Mouse (Mus musculus) limb, embryonic 14.5 days (tissue): ENCODE data around the gene Ifnar1. TPM values are rescaled to one million over a fixed set of nuclear protein-coding genes. Genes with fewer than 3 reads are reported as not detected.
A peak's percentile ranks its signal among the peaks of the same experiment; 100 is the strongest.

Experiments
- ATAC-seq: fragments of 200-750 bp; cut with Nextera tagmentation; 2 replicates; pipeline ENCODE4 v1.8.0; 2017; ENCODE audit warnings: low read depth, moderate number of reproducible peaks, moderate TSS enrichment; ENCODE audit not compliant: low FRiP score
- DNase-seq: peaks from one replicate; pipeline ENCODE4 v3.0.0-alpha.2; 2015; ENCODE audit warnings: low spot score
- H3K27ac ChIP-seq: fragments of 300-500 bp; sonication (generic); replicated peaks from 2 replicates; pipeline ENCODE4 v1.5.1; 2014; ENCODE audit warnings: low read depth, mild to moderate bottlenecking, low read length, moderate library complexity, mixed read lengths
- H3K27me3 ChIP-seq: fragments of 300-500 bp; sonication (generic); 2 replicates; pipeline ENCODE4 v1.6.1; 2014; ENCODE audit warnings: low read length, mixed read lengths; ENCODE audit not compliant: control insufficient read depth, insufficient read depth
- H3K36me3 ChIP-seq: fragments of 300-500 bp; sonication (generic); 2 replicates; pipeline ENCODE4 v1.6.1; 2014; ENCODE audit warnings: mild to moderate bottlenecking, low read length, moderate library complexity, mixed read lengths; ENCODE audit not compliant: control insufficient read depth, insufficient read depth
- H3K4me1 ChIP-seq: fragments of 300-500 bp; sonication (generic); 2 replicates; pipeline ENCODE4 v1.6.1; 2014; ENCODE audit warnings: antibody characterized with exemption, low read length, mixed read lengths; ENCODE audit not compliant: control insufficient read depth, insufficient read depth
- H3K4me2 ChIP-seq: fragments of 300-500 bp; sonication (generic); replicated peaks from 2 replicates; pipeline ENCODE4 v1.6.1; 2014; ENCODE audit warnings: low read depth, mild to moderate bottlenecking, low read length, moderate library complexity; ENCODE audit not compliant: severe bottlenecking
- H3K4me3 ChIP-seq: fragments of 300-500 bp; sonication (generic); replicated peaks from 2 replicates; pipeline ENCODE4 v1.5.1; 2014; ENCODE audit warnings: low read length
- H3K9ac ChIP-seq: fragments of 300-500 bp; sonication (generic); 2 replicates; pipeline ENCODE4 v1.6.1; 2014; ENCODE audit warnings: mild to moderate bottlenecking, low read depth, low read length, moderate library complexity; ENCODE audit not compliant: severe bottlenecking
- H3K9me3 ChIP-seq: fragments of 300-500 bp; sonication (generic); 2 replicates; pipeline ENCODE4 v1.6.1; 2016; ENCODE audit warnings: low read length; ENCODE audit not compliant: control insufficient read depth
- POLR2A ChIP-seq: fragments of 200-500 bp; IDR thresholded peaks from 2 replicates; pipeline ENCODE4 v1.8.0; 2012; ENCODE audit warnings: inconsistent platforms, mild to moderate bottlenecking, moderate library complexity, borderline replicate concordance; ENCODE audit not compliant: insufficient read depth, insufficient read length; ENCODE audit errors: extremely low read depth
- WGBS: fragments of 180-500 bp; shearing (Covaris S2); extraction: QIAGEN DNeasy Blood & Tissue Kit; methylation state at CpG from one replicate; pipeline ENCODE4 v1.1.7; 2014; 5-methylcytosine and 5-hydroxymethylcytosine counted together
- polyA plus RNA-seq, 2 experiments: library from polyadenylated mRNA; depleted of rRNA in 1 of 2; stranded (reverse) in 1 of 2; unstranded in 1 of 2; fragments of >200 nt; fragmentation: Nextera tagmentation in 1 of 2; extraction: Ambion mirVana in 1 of 2; gene quantifications; 2 replicates each; pipeline versions ENCODE4 v1.2.1 to v1.2.3; 2012 to 2014

The Ifnar1 gene
- polyA plus RNA-seq, 2 experiments = 45.3 to 53.7 TPM

DNA sequence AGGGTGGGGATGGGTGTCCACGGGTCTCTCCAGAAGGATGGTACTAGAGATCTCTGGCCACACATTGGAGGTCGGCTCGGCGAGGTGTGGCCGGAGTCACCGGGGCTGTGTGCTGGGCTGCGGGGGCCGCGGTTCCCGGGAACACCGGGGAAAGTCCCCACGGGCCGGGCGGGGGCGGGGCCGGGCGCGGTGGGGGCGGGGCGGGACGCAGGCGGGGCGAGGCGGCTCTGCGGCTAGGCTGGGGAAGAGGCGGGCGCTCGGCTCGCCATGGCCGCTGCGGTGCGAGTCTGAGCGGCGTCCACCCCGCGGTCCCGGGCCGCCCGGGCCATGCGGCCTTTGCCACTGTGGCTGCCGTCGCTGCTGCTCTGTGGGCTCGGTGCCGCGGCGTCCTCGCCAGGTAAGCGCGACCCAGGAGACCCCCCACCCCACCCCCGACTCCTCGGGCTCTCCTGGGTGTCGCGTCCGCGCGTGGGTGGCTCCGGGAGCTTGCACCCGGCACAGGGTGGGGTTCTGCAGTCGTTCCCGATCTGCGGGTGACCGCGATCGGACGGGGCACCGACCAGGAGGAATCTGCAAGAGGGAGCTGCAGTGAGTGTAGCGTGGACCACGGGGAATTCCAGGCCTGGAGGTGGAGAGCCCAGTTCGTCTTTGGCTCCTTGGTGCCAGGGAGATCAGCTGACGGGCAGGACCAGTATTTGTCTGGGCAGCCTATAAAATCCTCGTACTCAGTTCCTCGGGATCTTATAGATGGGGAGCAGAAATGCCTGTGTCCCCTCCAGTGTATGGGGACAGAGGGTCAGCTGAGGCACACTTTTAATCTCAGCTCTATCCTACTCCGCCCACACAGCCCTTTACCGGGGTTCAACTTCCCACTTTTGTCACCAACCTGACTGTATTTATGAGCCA, 62.1 kb downstream of the Ifnar1 start, which contains the start of gene Ifngr2:
Ifngr2 (plus strand) TSS at position 237 of the 906 bp plus-strand sequence.
- Histone ChIP-seq H3K27me3 (no peaks in the 10 kb centered on the region), H3K4me3 (peak within 1 kb of the TSS; percentile 89), H3K27ac (0 out of 2 replicates have a peak within 1 kb of the TSS, but pooled peaks have one; percentile 10), H3K4me1 (peaks cover 14% of the 10 kb centered on the region), H3K36me3 (0 out of 2 replicates have a peak, but pooled peaks cover 3% of the 10 kb centered on the region), H3K9me3 (no peaks in the 10 kb centered on the region), H3K4me2 (peak within 1 kb of the TSS; percentile 58), H3K9ac (peak within 1 kb of the TSS; percentile 91)
- peak; percentile 91 for ATAC-seq
- WGBS = 5% methylated on average over 37 of the region's 74 CpGs
- 0 out of 2 replicates have a peak, but pooled peaks have one; percentile 19 for TF ChIP-seq POLR2A
- DNase-seq = no peak

- TF ChIP-seq POLR2A = no peak
- ATAC-seq (no peak), DNase-seq (no peak)
- Histone ChIP-seq H3K4me3 (peak overlapping the region; percentile 89), H3K27ac (no peak overlapping the region), H3K4me2 (peak overlapping the region; percentile 58), H3K36me3 (0 out of 2 replicates have a peak, but pooled peaks cover 3% of the 10 kb centered on the region), H3K27me3 (no peaks in the 10 kb centered on the region), H3K9ac (peak overlapping the region; percentile 91), H3K9me3 (no peaks in the 10 kb centered on the region), H3K4me1 (peaks cover 14% of the 10 kb centered on the region)
- WGBS = 29% methylated on average over 5 of the region's 5 CpGs
Measured at GRCm38 (mm10) chr16:91547974-91548373, 62.9 kb downstream of the Ifnar1 start.

GRCm38 (mm10) chr16:91548586-91548985, 63.5 kb downstream of the Ifnar1 start:
- H3K9me3 ChIP-seq = no peaks in the 10 kb centered on the region
- 31% methylated on average over 5 of the region's 5 CpGs for WGBS
- H3K27ac ChIP-seq = no peak overlapping the region
- peaks cover 18% of the 10 kb centered on the region for H3K4me1 ChIP-seq
- 0 out of 2 replicates have a peak, but pooled peaks cover 3% of the 10 kb centered on the region for H3K36me3 ChIP-seq
- ATAC-seq (no peak), DNase-seq (no peak)
- 0 out of 2 replicates have a peak overlapping the region, but pooled peaks have one; percentile 89 for H3K4me3 ChIP-seq
- no peak overlapping the region for H3K9ac ChIP-seq
- TF ChIP-seq POLR2A = no peak
- peak overlapping the region; percentile 58 for H3K4me2 ChIP-seq
- no peaks in the 10 kb centered on the region for H3K27me3 ChIP-seq

DNA sequence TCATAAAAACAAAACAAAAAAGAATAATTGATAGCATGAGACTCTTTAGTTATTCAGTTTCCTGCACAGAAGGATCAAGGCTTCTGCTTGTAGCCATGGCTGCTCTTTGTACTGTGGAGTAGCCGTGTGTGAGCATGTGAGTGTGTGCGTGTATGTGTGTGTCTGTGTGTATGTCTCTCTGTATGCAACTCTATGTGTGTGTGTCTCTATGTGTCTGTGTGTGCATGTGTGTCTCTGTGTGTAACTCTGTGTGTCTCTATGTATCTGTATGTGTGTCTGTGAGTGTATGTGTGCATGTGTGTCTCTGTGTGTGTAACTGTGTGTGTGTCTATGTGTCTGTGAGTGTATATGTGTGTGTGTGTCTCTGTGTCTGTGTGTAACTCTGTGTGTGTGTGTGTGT, 64.0 kb downstream of the Ifnar1 start:
- Histone ChIP-seq H3K4me3 (0 out of 2 replicates have a peak overlapping the region, but pooled peaks have one; percentile 89), H3K9me3 (no peaks in the 10 kb centered on the region), H3K27me3 (no peaks in the 10 kb centered on the region), H3K9ac (no peak overlapping the region), H3K4me2 (peak overlapping the region; percentile 58), H3K27ac (no peak overlapping the region), H3K36me3 (0 out of 2 replicates have a peak, but pooled peaks cover 3% of the 10 kb centered on the region), H3K4me1 (peaks cover 23% of the 10 kb centered on the region)
- no peak for DNase-seq
- no peak for ATAC-seq
- no peak for TF ChIP-seq POLR2A
- WGBS = 63% methylated on average over 2 of the region's 2 CpGs

DNA sequence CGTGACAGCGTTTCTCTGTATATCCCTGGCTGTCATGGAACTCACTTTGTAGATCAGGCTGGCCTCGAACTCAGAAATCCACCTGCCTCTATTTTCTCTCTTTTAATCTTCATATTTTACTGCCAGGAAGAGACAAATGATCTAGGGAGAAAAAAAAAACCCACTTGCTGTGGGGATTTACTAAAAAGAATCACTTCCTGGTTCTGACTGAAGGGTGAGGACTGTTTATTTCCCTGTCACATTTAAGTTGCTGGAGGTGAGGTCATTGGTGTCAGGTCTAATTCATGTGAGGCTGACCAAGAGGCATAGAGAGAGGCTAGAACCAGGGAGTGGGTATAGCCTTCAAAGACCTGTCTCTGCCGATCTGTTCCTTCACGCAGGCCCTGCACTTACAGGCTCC, 64.6 kb downstream of the Ifnar1 start:
- H3K4me1 ChIP-seq = peaks cover 24% of the 10 kb centered on the region
- ATAC-seq (no peak), DNase-seq (no peak)
- no peak for TF ChIP-seq POLR2A
- no peak overlapping the region for H3K4me2 ChIP-seq
- no peaks in the 10 kb centered on the region for H3K27me3 ChIP-seq
- no peaks in the 10 kb centered on the region for H3K9me3 ChIP-seq
- H3K36me3 ChIP-seq = peaks cover 3% of the 10 kb centered on the region; the same call in 1 of the 2 replicates
- no peak overlapping the region for H3K27ac ChIP-seq
- no peak overlapping the region for H3K9ac ChIP-seq
- 67% methylated on average over 5 of the region's 5 CpGs for WGBS
- H3K4me3 ChIP-seq = no peak overlapping the region
